Mouse (Mus musculus): ENCODE data around the gene Capn1.

Gene Capn1

DNA sequence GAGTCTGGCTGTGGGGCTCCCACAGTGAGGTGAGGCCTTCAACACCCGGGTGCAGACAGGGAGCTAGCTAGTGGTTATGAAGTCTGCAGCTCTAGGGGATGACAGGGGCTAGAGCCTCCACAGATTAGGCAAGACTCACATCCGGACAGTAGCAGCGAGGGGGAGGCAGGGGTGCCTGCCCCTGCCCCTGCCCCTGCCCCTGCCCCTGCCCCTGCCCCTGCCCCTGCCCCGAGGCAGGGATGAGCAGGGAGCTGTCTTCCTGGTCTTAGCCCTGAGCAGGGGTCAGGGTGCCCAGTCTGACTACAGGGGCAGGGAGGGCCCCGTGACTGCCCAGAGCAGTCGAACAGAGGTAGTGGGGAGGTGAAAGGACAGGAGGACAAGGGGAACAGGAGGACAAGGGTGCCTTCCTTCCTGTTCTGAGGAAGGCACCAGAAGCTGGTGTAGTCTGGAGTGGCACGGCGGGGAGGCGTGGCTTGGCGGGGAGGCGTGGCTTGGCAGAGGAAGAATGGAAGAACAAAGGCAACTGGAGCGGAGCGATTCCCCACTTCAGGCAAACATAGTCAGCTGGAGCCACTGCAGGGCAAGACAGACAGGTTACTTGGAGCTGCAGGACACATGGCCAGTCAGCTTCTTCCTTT is 26.8 kb downstream of the Capn1 start:
- peak; percentile 82 for DNase-seq

DNA sequence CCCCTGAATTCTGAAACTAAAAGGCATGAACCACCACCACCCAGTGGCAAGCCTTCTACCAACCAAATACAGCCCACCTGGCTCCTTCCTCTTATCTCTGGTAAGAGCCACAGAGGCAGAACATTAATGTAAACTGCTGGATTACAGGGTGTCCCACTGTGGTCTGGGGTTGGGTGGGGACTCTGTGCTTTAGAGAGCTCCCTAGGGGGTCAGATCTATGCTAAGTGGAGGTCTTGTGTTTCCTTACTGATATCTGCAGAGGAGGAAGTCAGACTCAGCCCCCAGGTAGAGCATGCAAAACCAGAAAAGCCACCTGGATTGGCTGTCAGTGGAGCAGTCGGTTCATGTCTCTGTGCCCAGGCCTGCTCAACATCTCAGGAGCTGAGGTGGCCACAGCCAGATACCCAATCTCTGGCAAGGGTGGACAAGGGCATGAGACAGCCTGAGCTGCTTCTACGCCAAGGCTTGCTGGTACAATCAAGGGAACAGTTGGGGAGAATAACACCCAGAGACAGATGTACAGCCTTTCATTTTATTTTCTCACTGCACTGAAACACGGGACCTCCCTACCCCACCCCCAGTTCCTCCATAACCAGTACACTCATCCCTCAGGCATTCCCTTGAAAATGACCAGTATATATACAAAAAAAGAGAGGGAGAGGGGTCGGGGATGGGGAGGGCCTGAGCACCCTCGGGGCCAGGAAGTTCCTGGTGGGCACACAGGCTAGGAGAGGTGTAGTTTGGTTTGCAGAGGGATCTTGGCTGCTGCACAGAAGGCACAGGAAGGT is 27.5 kb downstream of the Capn1 start:
- no peak for DNase-seq

DNA sequence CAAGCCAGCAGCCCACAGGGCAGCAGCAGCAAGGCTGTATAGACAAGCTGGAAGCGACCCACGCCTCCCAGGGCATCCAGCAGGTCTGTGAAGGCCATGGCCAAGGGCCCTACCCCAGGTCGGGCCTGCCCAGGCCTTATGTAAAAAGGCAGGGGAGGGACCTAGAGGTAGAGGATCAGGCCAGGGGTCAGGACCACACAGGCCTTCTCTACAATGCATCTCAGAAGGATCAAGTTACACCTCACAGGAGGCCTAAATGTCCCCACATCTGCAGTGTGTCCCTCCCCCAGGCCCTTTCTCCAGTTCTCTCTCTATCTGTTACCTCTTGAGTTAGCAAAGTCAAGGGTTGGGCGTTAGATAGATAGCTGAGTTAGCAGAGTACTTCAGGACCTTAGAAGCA is 29.7 kb downstream of the Capn1 start, which contains the start of gene Slc22a20:
Gene Slc22a20, minus strand, starts transcription at position 101 of the 400 bp plus-strand sequence.
- no peak for DNase-seq

DNA sequence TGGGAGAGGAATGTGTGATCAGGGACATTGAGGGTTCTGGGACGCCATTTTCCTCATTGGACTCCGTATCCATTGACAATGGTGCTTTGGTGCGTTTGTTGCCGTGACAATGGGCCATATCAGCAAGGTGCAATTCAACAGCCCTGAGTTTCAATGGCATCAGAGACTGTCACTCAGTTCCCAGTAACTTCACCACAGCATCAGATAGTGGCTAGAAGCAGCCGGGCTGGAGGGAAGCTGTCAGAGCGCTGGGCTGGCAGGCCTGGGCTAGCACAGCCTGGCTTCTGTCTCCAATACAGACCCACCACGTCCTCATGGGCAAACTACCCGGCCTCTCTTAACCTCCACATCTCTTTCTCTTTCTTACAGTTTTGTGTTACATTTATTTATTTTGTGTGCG is 35.2 kb downstream of the Capn1 start:
- no peak for DNase-seq

DNA sequence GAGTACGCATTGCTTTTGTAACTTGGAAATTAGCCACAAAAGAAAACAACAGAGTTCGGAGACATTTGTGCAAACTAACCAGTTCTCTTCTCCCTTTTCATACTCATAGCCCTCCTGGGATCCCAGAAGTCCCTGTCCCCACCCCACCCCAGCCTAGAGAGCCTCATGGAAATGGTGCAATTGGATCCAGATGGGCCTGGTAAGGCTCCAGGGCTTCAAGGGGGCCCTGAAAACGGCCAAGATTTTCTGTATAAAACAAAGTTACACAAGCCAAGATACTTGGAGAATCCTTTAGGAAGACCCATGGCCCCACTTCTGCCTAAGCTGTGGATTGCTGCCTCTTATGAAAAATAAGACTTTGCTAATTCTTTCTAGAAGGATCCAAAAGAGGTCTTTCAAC is 38.0 kb downstream of the Capn1 start:
- no peak for DNase-seq

DNA sequence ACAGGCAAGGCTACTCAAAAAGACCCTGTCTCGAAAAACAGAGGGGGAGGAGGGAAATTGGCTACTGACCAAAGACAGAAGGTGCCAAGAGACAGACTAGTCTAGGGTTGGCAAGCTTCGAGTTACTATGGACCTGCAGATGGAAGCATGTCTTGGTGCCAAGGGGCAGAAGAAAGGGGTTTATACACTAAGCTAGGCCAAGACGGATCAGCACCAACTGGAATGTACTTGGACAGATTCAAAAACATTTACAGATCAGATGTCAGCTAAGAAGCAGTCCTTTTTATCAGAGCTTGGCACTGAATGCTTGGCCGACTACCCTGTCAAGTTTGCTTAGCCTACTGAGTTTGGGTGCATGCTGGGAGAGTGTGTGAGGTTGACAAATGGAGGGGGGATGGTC is 40.0 kb downstream of the Capn1 start:
- no peak for DNase-seq

- no peak for DNase-seq
Measured at GRCm38 (mm10) chr19:5975112-5975511, 40.6 kb downstream of the Capn1 start.

- DNase-seq: no peak
Measured at GRCm38 (mm10) chr19:5967664-5968063, 48.0 kb downstream of the Capn1 start.

DNA sequence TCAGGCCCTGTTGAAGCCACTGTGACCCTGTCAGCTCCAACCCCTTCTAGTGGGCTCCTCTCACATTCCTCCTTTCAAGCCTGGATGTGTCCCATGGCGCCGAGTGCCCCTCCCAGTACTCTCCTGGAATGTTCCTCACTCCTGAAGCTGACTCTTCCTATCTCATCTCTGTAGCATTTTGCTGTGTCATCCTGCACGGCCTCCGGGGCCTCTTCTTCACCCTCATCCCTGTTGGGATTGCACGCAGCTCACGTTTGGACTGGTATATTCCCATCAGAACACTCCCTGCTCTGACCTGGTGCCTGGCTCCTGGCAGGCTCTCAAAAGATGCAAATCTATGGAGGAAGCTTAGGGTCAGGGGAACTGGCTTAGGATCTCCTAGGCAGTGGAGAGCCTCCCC is 48.9 kb downstream of the Capn1 start:
- DNase-seq: no peak

GRCm38 (mm10) chr19:5965910-5966309 is 49.8 kb downstream of the Capn1 start:
- no peak for DNase-seq

DNA sequence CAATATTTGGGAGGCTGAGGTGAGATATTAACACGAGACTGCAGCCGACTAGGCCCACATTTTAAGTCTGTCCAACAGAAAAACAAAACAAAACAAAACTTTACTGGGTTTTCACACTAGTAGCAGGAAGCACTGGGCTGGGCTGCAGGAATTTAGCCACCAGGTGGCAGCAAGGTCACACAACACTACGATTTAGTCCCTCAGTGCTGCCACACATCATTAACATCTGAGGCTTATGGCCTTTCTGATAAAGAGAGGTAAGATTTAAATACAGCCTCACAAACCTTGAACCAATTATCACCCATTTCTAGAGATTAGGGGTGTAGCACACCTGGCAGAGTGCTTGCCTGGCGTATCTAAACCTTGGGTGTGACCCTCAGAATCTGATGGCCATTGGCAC is 50.4 kb downstream of the Capn1 start:
- DNase-seq: peak; percentile 86

- DNase-seq: no peak
Measured at GRCm38 (mm10) chr19:5964804-5965203, 50.9 kb downstream of the Capn1 start.

GRCm38 (mm10) chr19:5963883-5964562 is 51.7 kb downstream of the Capn1 start, which contains the start of gene Pola2:
Gene Pola2 (minus strand): TSS chr19:5964202.
- DNase-seq: peak; percentile 91

DNA sequence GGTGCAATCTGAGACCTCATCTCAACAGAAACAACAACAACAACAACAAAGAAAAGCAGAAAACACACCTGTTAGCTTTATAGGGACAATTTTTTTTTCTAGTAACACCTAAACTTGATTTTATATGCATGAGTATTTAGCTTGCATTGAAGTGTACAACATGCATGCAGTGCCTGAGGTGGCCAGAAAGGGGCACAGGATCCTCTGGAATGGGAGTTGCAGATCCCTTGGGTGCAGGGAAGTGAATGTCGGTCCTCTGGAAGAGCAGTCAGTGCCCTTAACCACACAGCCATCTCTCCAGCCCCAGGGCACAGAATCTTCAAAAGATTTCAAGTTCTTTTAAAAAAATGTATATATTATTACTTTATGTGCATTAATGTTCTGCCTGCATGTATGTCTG is 53.0 kb downstream of the Capn1 start:
- no peak for DNase-seq

GRCm38 (mm10) chr19:5957371-5957770 is 58.3 kb downstream of the Capn1 start:
- no peak for DNase-seq

DNA sequence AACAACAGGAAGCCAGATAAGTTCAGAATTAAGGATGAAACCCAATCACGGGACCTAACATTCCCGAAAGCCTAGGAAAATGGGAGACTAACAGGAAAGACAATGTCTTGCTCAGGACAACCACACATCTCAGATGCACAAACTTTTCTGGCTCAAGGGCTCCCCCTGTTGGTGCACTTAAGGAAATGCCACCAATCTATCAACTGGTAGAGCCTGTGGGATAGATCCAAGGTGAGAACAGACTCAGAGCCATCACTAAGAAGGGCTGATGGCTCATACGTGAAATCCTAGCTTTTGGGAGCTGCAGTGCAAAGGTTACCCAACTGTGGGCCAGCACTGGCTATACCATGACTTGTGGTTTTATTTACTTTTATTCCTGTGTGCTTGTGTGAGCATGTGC is 59.0 kb downstream of the Capn1 start:
- peak; percentile 90 for DNase-seq

DNA sequence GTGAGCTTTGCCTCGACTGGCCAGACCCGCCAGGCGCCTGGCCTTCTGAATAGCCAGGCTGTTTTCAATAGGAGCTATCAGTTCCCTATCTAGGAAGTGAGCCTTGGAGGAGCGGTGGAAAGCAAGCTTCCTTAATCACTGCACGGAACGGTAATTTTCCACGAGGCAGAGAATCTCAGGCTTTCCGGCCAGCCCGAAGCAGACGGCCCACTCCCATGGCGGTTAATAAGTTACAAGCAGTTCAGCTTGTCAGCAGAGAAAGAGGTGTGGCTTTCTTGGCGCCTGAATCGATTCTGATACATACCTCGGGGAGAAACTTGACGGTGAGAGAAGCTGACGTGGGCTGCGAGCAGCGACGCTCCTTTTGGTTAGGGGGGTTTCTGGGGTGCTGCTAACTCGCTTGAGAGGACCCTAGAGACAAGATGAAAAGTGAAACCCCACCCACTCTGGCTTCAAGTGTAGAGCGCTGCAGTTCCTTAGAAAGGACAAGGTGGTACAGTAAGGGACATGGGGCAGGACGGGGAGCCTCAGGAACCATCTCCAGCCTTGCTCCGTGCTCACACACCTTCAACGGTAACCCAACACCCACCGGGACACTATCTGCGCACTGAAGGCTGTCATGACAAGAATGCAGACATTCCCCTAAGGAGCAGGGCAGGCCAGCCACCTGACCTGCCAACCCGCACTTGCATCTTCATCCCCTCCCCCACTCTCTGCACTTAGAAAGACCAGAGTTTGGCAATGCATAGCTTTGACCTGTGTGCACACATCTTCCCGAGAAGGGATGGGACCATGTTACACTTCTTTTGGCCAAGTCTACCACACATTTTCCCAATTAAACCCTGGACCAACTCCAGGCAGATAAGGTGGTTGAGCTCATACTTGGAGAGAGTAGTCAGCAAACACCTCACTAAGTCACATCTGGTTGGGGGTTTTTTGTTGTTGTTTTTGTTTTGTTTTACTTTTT is 59.7 kb downstream of the Capn1 start:
- DNase-seq: no peak

GRCm38 (mm10) chr19:5954936-5955335 is 60.8 kb downstream of the Capn1 start:
- DNase-seq: no peak

GRCm38 (mm10) chr19:5954031-5954710 is 61.5 kb downstream of the Capn1 start:
- no peak for DNase-seq

- no peak for DNase-seq
Measured at GRCm38 (mm10) chr19:5953201-5953770, 62.4 kb downstream of the Capn1 start.

DNA sequence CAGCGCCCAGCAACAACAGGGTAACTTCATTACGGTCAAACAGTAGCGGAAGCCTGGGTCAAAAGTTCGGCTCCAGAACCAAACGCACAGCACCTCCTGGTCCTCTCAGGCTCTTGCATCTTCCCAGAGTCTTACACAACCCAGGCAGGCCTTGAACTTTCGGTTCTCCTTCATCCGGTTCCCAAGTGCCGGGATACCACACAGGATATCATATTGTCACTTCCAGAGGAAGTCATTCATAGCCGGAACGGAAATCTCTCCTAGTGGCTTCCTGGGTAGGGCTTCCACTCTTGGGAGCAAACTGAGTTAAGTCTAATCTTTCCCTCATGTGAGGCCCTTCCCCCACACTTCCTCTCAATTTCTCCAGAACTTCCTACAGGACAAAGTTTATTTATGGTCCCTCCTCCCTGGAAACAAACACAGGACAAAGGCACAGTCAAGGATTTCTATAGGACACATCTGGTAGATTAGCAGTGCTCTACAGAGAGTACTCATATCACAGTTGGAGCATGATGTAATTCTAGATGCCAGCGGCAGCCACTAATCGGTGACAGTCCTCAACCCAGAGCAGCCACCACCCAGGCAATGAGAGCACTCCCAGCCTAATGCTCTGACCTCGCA is 63.5 kb downstream of the Capn1 start:
- DNase-seq: peak; percentile 60
